Mouse (Mus musculus): ENCODE measurements around the gene Odf3l2. TPM values are rescaled to one million over a fixed set of nuclear protein-coding genes. Genes with fewer than 3 reads are reported as not detected.

Gene Odf3l2
- not detected for polyA plus RNA-seq (2014; fragmentation: Illumina TruSeq; extraction: RNeasy Lipid Tissue Mini Kit (QIAGEN cat#74804); ENCODE audit: low read depth, low replicate concordance)

DNA sequence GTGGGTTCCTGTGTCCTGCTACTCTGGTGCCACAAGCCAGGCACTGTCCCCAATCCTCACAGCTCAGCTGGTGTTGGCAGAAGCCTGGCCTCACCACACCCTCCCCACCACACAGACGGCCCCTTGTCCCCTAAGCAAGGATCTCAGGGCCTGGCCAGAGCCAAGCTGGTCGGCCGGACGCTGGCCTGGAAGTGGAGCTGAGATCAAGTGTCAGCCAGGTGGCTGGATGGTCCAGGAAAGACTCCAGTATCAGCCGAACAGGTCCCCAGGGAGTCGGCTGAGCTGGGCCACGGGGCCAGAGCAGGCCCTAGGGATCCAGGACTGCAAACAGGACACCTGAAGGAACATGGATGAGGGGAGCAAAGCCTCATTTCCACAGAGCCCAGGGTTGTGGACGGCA, at the start of gene Odf3l2:
Gene Odf3l2, minus strand, starts transcription at position 28 of the 400 bp plus-strand sequence.

DNA sequence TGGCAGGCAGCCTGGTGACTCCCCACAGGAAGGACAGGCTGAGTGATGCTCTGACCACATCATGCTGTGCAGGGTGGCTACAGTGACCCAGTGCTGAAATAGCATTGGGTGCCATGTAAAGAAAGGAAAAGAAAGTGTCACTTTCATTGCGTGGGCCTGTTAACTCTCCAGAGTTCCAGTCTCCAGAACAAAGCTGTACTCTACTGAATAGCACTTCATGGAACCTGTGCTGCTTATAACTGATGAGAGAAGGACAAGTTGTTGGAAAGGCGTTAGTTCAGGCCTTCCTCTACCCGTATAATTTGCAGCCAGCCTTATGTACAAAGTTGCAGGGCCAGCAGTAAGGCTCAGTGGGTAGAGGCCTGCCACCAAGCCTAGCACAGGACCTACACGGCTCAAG, 43.2 kb upstream of the Odf3l2 start, which contains the start of gene Gzmm:
Gene Gzmm, plus strand, starts transcription at position 301 of the 400 bp plus-strand sequence.

DNA sequence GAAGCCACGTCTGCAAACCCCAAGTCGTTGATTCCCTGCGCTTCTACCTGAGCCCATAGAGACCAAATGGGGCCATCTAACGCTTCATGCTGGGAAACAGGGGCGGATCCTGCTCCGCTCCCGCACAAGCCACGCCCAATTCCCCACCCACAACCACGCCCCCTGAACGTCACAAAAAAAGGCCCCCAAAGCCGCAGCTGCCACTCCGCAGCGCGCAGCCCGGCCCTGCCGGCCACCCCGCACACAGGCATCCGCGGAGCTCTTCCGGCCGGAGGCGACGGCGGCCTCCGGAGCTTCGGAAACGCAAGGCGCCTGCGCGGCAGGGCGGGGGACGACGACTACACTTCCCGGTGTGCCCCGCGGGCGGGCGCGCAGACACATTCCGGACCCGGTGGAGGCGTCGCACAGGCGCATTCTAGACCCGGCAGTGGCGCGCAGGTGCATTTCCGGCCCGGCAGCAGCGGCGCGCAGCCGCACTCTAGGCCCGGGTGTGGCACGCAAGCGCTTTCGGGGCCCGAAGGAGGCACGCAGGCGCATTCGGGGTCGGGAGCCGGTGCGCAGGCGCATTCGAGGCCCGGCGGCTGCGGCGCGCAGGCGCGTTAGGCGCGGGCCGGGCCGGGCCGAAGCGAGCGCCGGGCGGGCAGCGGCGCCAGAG, 36.2 kb upstream of the Odf3l2 start, which contains the start of gene Cdc34:
Gene Cdc34, plus strand, starts transcription at position 605 of the 655 bp plus-strand sequence.

DNA sequence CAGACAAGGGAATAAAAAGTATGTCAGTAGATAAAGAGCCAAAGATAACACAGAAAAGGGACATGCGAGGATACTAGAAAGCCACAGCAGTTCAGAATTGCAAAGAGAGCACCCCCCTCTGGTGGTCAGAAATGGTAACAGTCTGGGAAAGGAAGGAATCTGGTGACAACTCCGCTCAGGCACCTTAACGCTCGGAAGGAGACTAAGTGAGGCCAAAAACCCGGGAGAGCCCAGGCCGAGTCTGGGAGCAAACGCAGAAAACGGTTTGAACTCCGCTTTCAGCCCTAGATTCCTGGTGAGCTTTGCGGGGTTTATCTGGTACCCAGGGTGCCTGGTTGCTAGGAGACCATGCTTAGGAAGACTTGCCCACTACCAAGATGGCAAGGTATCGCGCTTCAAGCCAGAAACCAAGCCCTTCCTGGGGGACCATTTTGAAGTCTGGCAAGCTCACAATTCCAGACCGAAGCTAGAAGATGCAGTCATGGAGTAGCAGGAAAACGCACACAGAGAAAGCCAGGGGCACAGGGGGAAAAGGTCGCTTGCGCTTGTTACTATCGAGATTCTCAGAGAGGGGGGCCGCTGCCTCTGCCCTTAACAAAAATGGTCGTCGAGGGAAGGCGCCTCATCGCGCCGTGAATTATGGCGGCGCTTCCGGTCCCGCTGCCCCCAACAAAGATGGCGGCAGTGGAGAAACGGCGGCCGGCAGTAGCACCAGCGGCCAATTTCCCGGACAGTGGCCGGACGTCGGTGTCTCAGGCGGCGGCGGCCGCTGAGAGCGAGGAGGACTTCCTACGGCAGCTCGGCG, 23.4 kb upstream of the Odf3l2 start, which contains the start of gene Tpgs1:
Gene Tpgs1, plus strand, starts transcription at position 599 of the 805 bp plus-strand sequence.

DNA sequence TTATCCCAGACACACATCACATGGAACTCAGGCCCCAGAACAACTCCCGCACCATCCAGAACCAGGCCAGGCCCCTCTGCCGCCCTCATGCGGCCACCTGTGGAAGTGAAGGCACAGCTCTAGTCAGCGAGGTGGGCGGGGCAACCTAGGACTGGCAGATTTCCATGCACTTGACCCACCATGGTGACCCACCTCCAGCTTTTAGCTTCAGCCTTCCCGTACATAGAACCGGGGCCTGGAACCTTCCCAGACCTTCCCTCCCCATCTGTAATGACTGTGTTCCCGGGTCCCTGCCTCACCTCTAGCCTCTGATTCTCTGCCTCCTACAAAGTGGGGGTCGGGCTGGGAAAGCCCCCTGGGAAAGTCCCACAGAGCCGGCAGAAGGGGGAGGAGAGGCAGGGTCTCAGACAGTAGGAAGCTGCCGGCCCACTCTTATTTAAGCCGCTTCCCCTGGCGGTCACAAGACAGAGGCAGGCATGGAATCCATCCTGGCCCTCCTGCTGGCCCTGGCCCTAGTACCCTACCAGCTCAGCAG, 18.7 kb upstream of the Odf3l2 start, which contains the start of gene Madcam1:
Gene Madcam1, plus strand, starts transcription at position 429 of the 535 bp plus-strand sequence.

DNA sequence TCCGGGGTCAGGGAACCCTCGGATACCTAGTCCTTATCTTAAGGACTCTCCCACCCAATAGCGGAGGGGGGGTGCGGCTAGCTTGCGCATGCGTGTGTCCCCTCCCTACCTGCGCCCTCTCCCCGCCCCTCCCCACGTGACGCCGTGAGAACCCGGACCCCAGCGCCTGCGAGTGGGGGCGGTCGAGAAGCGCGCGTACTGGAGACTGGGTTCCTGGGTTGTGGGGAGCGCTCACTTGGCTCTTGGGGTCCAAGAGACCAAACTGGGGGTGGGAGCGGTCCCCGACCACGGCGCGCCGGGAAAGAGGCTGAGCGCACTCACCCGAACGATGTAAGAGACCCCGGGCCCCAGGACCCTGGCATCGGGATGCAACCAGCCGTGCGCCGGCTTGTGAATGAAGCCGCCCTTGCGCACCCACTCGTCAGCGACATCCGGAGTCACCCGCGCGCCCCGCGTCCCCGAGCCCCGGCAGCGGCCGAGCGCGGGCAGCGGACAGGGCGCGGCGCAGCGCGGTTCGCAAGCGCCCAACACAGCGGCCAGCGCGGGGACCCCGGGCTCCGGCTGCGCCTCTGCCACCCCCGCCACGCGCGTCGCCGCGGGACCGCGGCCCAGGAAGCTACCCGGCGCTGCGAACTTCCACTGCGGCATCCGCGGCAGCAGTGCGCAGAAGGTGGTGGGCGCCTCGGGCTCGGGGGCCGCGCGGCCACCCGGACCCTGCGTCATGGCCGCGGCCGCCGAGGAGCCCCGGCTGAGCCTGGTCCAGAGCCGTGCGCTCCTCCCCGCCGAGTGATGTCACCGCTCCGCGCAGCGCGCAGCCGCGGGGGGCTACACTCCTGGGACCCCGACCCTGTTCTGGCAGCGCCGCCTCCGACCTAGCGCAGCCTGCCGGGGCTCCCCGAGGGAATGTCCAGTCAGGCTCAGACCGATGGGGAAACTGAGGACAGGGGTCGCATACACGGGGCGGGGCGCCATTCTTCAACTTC, 8.1 kb downstream of the Odf3l2 start, which contains the start of gene Shc2:
Gene Shc2, minus strand, starts transcription at position 791 of the 983 bp plus-strand sequence.

DNA sequence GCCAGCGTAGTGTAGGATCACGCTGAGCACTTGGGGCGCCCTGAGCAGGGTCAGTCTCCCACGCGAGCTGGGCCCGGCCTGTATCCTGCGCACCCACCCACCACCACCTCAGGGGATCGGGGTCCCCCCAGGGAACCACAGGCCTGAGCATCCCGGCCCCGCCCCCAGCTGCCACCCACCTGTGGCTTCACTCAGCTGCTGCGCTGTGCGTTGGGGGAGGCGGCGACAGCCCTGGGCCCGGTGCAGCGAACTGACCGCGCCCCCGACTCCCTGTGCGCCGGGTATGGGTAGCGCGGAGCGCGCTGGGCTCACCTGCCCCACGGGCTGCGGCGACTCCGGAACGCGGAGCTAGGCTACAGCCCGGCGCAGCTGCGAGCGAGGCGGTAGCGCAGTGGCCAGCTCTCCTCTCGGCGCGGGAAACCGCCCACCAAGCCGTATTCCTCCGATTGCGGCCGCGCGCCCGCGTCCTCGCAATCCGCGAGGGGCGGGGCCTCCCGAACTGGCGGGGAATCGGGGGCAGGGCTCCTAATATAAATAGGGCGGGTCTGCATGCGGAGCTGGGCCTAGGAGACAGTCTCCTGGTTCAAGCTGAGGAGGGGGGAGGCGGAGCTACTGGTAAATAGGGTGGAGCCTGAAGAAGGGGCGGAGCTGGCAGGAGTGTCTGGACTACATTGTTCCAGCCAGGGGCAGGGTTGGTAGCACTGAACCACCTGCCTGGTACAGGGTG, 31.8 kb downstream of the Odf3l2 start, which contains the start of gene C2cd4c:
Gene C2cd4c, minus strand, starts transcription at position 448 of the 727 bp plus-strand sequence.

Other genes with a start within 250 kb of the Odf3l2 start
- gene Vmn2r83, start 177.0 kb downstream of the Odf3l2 start, polyA plus RNA-seq (2014; fragmentation: Illumina TruSeq; extraction: RNeasy Lipid Tissue Mini Kit (QIAGEN cat#74804); ENCODE audit: low read depth, low replicate concordance): not detected
- gene Plpp2, start 111.9 kb downstream of the Odf3l2 start, polyA plus RNA-seq (2014; fragmentation: Illumina TruSeq; extraction: RNeasy Lipid Tissue Mini Kit (QIAGEN cat#74804); ENCODE audit: low read depth, low replicate concordance): 9.2 TPM
- not detected for gene Mier2, start 90.5 kb downstream of the Odf3l2 start, polyA plus RNA-seq (2014; fragmentation: Illumina TruSeq; extraction: RNeasy Lipid Tissue Mini Kit (QIAGEN cat#74804); ENCODE audit: low read depth, low replicate concordance)
- gene Theg, start 58.4 kb downstream of the Odf3l2 start, polyA plus RNA-seq (2014; fragmentation: Illumina TruSeq; extraction: RNeasy Lipid Tissue Mini Kit (QIAGEN cat#74804); ENCODE audit: low read depth, low replicate concordance): not detected
- 0.16 TPM for gene C2cd4c, start 31.7 kb downstream of the Odf3l2 start, polyA plus RNA-seq (2014; fragmentation: Illumina TruSeq; extraction: RNeasy Lipid Tissue Mini Kit (QIAGEN cat#74804); ENCODE audit: low read depth, low replicate concordance)
- 1.5 TPM for gene Shc2, start 7.8 kb downstream of the Odf3l2 start, polyA plus RNA-seq (2014; fragmentation: Illumina TruSeq; extraction: RNeasy Lipid Tissue Mini Kit (QIAGEN cat#74804); ENCODE audit: low read depth, low replicate concordance)
- gene Madcam1, start 18.8 kb upstream of the Odf3l2 start, polyA plus RNA-seq (2014; fragmentation: Illumina TruSeq; extraction: RNeasy Lipid Tissue Mini Kit (QIAGEN cat#74804); ENCODE audit: low read depth, low replicate concordance): not detected
- not detected for gene Tpgs1, start 23.6 kb upstream of the Odf3l2 start, polyA plus RNA-seq (2014; fragmentation: Illumina TruSeq; extraction: RNeasy Lipid Tissue Mini Kit (QIAGEN cat#74804); ENCODE audit: low read depth, low replicate concordance)
- gene Cdc34, start 36.5 kb upstream of the Odf3l2 start, polyA plus RNA-seq (2014; fragmentation: Illumina TruSeq; extraction: RNeasy Lipid Tissue Mini Kit (QIAGEN cat#74804); ENCODE audit: low read depth, low replicate concordance): not detected
- gene Gzmm, start 43.3 kb upstream of the Odf3l2 start, polyA plus RNA-seq (2014; fragmentation: Illumina TruSeq; extraction: RNeasy Lipid Tissue Mini Kit (QIAGEN cat#74804); ENCODE audit: low read depth, low replicate concordance): not detected
- 376 TPM for gene Bsg, start 58.8 kb upstream of the Odf3l2 start, polyA plus RNA-seq (2014; fragmentation: Illumina TruSeq; extraction: RNeasy Lipid Tissue Mini Kit (QIAGEN cat#74804); ENCODE audit: low read depth, low replicate concordance)
- 0.22 TPM for gene Hcn2, start 70.9 kb upstream of the Odf3l2 start, polyA plus RNA-seq (2014; fragmentation: Illumina TruSeq; extraction: RNeasy Lipid Tissue Mini Kit (QIAGEN cat#74804); ENCODE audit: low read depth, low replicate concordance)
- 0.82 TPM for gene Polrmt, start 100.8 kb upstream of the Odf3l2 start, polyA plus RNA-seq (2014; fragmentation: Illumina TruSeq; extraction: RNeasy Lipid Tissue Mini Kit (QIAGEN cat#74804); ENCODE audit: low read depth, low replicate concordance)
- gene Fgf22, start 109.3 kb upstream of the Odf3l2 start, polyA plus RNA-seq (2014; fragmentation: Illumina TruSeq; extraction: RNeasy Lipid Tissue Mini Kit (QIAGEN cat#74804); ENCODE audit: low read depth, low replicate concordance): not detected
- gene Rnf126, start 121.2 kb upstream of the Odf3l2 start, polyA plus RNA-seq (2014; fragmentation: Illumina TruSeq; extraction: RNeasy Lipid Tissue Mini Kit (QIAGEN cat#74804); ENCODE audit: low read depth, low replicate concordance): 0.73 TPM
- gene Fstl3, start 131.5 kb upstream of the Odf3l2 start, polyA plus RNA-seq (2014; fragmentation: Illumina TruSeq; extraction: RNeasy Lipid Tissue Mini Kit (QIAGEN cat#74804); ENCODE audit: low read depth, low replicate concordance): 2.5 TPM
- not detected for gene Prss57, start 145.2 kb upstream of the Odf3l2 start, polyA plus RNA-seq (2014; fragmentation: Illumina TruSeq; extraction: RNeasy Lipid Tissue Mini Kit (QIAGEN cat#74804); ENCODE audit: low read depth, low replicate concordance)
- gene Palm, start 147.8 kb upstream of the Odf3l2 start, polyA plus RNA-seq (2014; fragmentation: Illumina TruSeq; extraction: RNeasy Lipid Tissue Mini Kit (QIAGEN cat#74804); ENCODE audit: low read depth, low replicate concordance): 0.69 TPM
- gene Misp, start 175.3 kb upstream of the Odf3l2 start, polyA plus RNA-seq (2014; fragmentation: Illumina TruSeq; extraction: RNeasy Lipid Tissue Mini Kit (QIAGEN cat#74804); ENCODE audit: low read depth, low replicate concordance): 12.8 TPM
- gene Ptbp1, start 208.7 kb upstream of the Odf3l2 start, polyA plus RNA-seq (2014; fragmentation: Illumina TruSeq; extraction: RNeasy Lipid Tissue Mini Kit (QIAGEN cat#74804); ENCODE audit: low read depth, low replicate concordance): 91.3 TPM
- not detected for gene Prtn3, start 228.7 kb upstream of the Odf3l2 start, polyA plus RNA-seq (2014; fragmentation: Illumina TruSeq; extraction: RNeasy Lipid Tissue Mini Kit (QIAGEN cat#74804); ENCODE audit: low read depth, low replicate concordance)
- gene Plppr3, start 228.9 kb upstream of the Odf3l2 start, polyA plus RNA-seq (2014; fragmentation: Illumina TruSeq; extraction: RNeasy Lipid Tissue Mini Kit (QIAGEN cat#74804); ENCODE audit: low read depth, low replicate concordance): not detected
- gene Elane, start 240.5 kb upstream of the Odf3l2 start, polyA plus RNA-seq (2014; fragmentation: Illumina TruSeq; extraction: RNeasy Lipid Tissue Mini Kit (QIAGEN cat#74804); ENCODE audit: low read depth, low replicate concordance): not detected
- 0.88 TPM for gene Cfd, start 245.1 kb upstream of the Odf3l2 start, polyA plus RNA-seq (2014; fragmentation: Illumina TruSeq; extraction: RNeasy Lipid Tissue Mini Kit (QIAGEN cat#74804); ENCODE audit: low read depth, low replicate concordance)